Mouse (Mus musculus): ENCODE measurements around the gene Gdf10.

The Gdf10 gene

DNA sequence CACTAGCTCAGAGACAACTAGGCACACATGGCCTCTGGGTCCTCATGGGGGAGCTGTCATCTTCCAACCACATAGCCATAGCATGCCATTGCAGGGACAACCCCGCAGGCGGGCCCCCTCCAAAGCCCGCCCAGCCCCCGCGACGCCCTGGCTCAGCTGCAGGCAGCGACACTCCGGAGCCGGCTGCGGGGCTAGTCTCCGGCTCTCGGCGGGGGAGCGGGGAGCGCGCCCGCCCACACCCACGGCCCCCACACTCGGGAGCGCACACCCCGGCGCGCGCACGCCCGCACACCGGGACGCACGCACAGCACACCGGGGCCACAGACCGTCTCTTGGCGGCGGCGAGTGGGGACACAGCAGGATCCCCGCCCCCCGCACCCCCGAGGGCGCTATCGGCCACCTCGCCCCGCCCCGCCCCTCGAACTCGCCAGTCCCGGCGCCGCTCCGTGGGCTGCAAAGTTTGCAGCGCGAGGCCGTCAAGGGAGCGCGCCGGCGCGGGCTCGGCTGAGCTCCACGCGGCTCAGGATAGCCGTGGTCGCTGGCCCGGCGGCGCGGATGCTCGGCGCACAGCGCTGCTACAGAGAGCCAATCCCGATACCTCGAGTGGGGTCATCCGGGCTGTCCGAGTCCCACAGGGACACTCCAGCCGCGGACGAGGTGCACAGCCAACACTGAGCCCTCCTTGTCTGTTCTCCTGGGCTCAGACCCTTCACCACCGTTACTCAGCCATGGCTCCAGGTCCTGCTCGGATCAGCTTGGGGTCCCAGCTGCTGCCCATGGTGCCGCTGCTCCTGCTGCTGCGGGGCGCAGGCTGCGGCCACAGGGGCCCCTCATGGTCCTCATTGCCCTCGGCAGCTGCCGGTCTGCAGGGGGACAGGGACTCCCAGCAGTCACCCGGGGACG lies at the start of gene Gdf10:
Gdf10 (plus strand) TSS at position 420 of the 903 bp plus-strand sequence.
- no peak for DNase-seq (ENCODE audit: low read depth, low spot score)

- no peak for DNase-seq (ENCODE audit: low read depth, low spot score)
Measured at GRCm38 (mm10) chr14:33878826-33879225, 44.6 kb upstream of the Gdf10 start.

DNA sequence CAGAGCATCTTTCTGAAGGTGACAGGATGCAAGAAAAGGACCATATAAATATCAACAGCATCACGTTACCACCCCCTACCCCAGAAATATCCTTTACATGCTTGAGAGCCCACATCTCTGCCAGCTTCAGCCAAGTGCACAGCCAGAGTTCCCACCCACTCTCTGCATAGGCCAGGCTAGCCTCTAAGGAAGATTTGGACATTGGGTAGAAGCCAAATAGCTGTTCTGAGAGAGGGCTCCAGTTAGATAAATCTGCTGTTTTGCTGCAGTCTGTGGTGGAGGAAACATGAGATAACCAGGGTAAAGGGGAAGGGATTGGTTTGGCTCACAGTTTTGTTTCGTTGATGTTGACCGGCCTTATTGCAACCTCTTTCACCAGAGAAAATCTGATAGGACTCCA lies 43.2 kb upstream of the Gdf10 start:
- DNase-seq (ENCODE audit: low read depth, low spot score) = no peak

DNA sequence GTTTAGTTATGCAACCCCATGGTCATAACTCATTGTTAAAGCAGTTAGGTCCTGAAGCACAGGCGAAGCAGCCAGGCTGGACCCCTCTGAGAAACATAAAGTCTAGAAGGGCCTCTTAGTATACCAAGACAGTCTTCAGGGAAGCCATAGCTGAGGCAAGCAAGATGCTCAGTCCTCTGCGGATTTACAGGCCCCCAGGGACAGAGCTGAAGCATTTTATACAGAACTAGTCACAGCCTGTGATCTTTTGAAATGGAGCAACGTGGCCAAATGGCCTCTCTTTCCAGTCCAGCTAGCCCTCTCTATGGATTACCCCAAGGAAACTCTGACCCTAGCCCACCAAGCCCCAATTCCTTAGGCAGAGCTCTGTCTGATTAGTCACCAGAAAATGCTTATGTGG lies 41.9 kb upstream of the Gdf10 start:
- no peak for DNase-seq (ENCODE audit: low read depth, low spot score)

- DNase-seq (ENCODE audit: low read depth, low spot score) = no peak
Measured at GRCm38 (mm10) chr14:33883046-33883445, 40.3 kb upstream of the Gdf10 start.

GRCm38 (mm10) chr14:33885466-33885865 lies 37.9 kb upstream of the Gdf10 start:
- no peak for DNase-seq (ENCODE audit: low read depth, low spot score)

GRCm38 (mm10) chr14:33888387-33889035 lies 34.9 kb upstream of the Gdf10 start:
- DNase-seq (ENCODE audit: low read depth, low spot score) = no peak

- DNase-seq (ENCODE audit: low read depth, low spot score) = no peak
Measured at GRCm38 (mm10) chr14:33889971-33890370, 33.4 kb upstream of the Gdf10 start.

GRCm38 (mm10) chr14:33891507-33891906 lies 31.9 kb upstream of the Gdf10 start:
- no peak for DNase-seq (ENCODE audit: low read depth, low spot score)

DNA sequence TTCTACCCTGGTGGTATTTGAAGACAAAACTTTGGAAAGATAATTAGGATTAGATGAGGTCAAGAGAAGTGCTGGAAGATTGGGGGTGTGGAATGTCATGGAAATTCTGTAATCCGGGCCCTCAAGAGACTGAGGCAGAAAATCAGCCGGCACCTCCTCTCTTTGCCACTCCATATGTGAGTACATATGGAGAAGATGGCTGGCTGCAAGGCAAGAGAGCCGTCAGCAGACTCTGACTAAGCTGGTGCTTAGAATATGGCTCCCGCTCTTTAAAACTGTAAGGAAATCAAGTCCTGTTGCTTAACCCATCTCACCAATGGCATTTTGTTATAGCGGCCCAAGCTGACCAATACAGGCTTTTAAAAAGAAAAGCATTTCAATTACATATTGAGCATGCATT lies 27.6 kb upstream of the Gdf10 start:
- no peak for DNase-seq (ENCODE audit: low read depth, low spot score)

- no peak for DNase-seq (ENCODE audit: low read depth, low spot score)
Measured at GRCm38 (mm10) chr14:33896628-33897300, 26.6 kb upstream of the Gdf10 start.

GRCm38 (mm10) chr14:33902783-33903182 lies 20.6 kb upstream of the Gdf10 start:
- no peak for DNase-seq (ENCODE audit: low read depth, low spot score)

- no peak for DNase-seq (ENCODE audit: low read depth, low spot score)
Measured at GRCm38 (mm10) chr14:33903199-33903598, 20.2 kb upstream of the Gdf10 start.

DNA sequence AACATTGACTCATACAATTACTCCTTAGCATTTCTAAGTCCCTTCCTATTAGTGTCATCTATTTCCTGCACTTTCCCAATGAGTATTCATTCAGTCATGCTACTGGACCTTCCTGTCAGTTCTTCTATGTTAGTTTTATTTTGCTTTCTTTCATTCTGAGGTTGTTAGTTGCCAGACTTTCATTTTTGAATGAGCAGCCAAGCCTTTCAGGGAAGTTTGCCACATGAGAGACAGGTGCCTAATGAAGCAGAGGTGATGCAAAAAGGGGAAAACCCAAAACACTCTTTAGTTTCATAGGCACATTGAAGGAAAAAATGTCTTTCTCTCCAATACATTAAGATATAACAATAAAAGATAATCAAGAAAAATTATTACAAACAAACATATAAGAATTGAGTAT lies 18.5 kb upstream of the Gdf10 start:
- no peak for DNase-seq (ENCODE audit: low read depth, low spot score)

DNA sequence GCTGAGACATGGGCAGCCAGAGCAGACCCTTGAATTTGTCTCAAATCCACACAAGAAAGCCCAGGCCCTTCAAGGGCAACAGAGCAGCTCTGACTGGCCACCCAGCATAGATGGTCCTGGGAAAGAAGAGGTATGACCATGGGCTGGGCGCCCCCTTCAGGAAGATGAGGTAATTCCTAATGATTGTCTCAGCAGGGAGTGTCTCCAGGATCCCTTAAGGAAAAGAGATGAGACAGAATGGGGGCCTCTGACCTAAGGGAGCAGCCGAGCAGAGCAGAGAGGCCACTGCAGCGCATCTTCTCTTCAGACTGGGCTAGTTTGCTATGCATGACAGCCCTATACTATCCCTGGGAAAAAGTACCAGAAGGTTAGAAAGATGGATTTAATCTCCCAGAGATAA lies 9.7 kb upstream of the Gdf10 start:
- no peak for DNase-seq (ENCODE audit: low read depth, low spot score)

DNA sequence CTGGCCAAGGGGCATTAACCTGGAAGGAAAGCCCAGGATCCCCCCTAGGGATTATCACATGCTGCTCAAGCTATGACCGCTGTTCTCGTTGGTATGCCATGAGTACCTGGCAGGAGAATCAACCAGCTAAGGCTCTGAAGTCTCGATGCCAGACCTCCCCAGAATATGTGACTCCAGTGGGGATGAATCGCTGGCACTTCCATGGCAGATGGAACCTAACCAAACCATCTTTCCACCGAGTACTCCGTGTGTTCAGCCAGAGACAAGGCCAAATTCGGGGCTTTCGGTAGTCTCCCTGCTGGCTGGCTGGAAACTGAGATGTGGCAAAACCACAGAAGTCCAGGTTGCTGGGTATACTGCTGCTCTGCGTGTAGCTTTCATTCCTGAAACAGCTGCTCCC lies 9.2 kb upstream of the Gdf10 start:
- DNase-seq (ENCODE audit: low read depth, low spot score) = no peak

DNA sequence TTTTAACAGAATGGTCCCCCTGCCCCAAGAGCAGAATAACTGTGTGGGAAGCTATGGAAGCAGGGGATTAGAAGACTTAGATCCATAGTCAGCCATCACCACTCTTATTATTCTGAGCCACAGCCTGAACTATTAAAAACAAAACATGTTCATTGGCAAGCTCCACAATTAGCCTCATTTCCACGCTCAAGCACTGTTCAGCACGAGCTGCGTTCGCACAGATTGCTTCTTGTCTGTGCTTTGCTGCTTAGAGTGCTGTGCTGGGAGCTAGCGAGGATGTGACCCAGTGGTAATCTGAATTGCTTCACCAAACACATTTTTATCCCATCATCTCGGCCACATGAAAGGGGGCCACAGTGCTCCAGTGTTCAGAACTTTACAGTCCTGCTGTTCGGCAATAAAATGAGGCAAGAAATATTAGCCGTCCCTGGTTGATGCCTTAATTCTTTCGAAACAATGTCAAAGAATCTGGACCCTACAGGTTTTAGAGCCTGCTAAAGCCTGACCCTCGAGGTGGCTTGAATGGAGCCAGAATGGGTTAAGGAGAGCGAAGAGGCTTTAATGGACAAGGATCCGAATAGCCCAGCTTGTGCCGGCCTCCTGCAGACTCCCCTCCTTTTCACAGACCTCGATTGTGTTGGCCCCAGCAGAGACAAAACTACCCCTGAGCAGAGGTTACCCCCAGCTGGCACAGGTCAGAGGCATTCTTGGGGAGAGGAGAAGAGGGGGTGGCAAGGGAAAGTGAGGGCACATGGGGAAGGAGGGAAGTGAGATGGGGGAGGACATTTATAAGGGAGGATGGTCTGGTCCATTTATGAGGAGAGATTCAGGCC lies 2.4 kb upstream of the Gdf10 start:
- DNase-seq (ENCODE audit: low read depth, low spot score) = no peak

GRCm38 (mm10) chr14:33922771-33923167 lies 618 bp upstream of the Gdf10 start:
- no peak for DNase-seq (ENCODE audit: low read depth, low spot score)

GRCm38 (mm10) chr14:33931853-33932252 lies 8.5 kb downstream of the Gdf10 start:
- DNase-seq (ENCODE audit: low read depth, low spot score) = no peak

GRCm38 (mm10) chr14:33932935-33933703 lies 9.7 kb downstream of the Gdf10 start:
- no peak for DNase-seq (ENCODE audit: low read depth, low spot score)

GRCm38 (mm10) chr14:33933778-33934317 lies 10.5 kb downstream of the Gdf10 start:
- no peak for DNase-seq (ENCODE audit: low read depth, low spot score)
